16 mouse cellular contexts compared by ENCODE assay signal in genomic region chr6:51100341-51100740, GRCm38 (mm10).
"Had no signal": no experiment of that assay in that cellular context is flagged by ENCODE, and none has a peak within 500 bp of the region (broad histone marks: within the 10 kb centered on the region; RNA-seq: fewer than 3 reads in every experiment).

No protein-coding gene starts in this region.

- DNase-seq: heart, postnatal 10 days; heart, postnatal 14 days; heart, postnatal 36 days; heart, postnatal 4 days; kidney, adult 11 months; kidney, adult 18-20 months; kidney, adult 2 months; kidney, adult 8-10 months; kidney, adult 9 months; kidney, postnatal 10 days; kidney, postnatal 14 days; kidney, postnatal 25 days; kidney, postnatal 36 days; kidney, postnatal 4 days; layer of hippocampus, adult 9-11 months; layer of hippocampus, postnatal 36 days had no signal
